Mouse (Mus musculus): ENCODE measurements at regions not wholly inside any gene's neighbourhood (a gene's known extent, or its start where the extent isn't known, plus 50 kb on each side); places are given as distances from the start of the nearest gene placed in this dataset.

DNA sequence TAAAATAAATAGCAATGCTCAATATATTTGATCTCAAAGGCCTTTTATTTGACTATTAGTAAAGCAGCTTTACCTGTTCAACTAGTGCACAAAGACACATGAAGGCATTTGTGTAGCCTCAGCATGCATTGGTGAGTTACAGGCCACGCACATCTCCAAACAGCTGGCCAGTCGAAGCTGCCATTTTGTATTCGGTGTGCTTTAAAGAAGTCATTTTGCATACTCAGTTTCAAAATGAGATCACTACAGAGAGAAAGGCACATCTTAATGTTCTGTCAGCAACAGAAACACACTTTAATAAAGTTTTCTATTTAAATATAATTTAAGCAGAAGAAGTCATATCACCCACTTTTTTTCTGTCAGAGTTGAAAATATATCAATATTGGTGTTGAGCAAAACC is 90.3 kb upstream of the Pter start:
- Histone ChIP-seq H3K4me2 (ENCODE audit: low read depth, low read length) (no peak overlapping the region), H3K36me3 (replicated peaks; ENCODE audit: control insufficient read depth, insufficient read depth, low read depth, low read length) (no peaks in the 10 kb centered on the region), H3K4me3 (ENCODE audit: low read depth, low read length) (no peak overlapping the region), H3K9me3 (replicated peaks; ENCODE audit: control insufficient read depth, low read length) (no peaks in the 10 kb centered on the region), H3K27ac (replicated peaks; ENCODE audit: low read depth, low read length) (no peak overlapping the region), H3K27me3 (ENCODE audit: control insufficient read depth, insufficient read depth, low read length) (no peaks in the 10 kb centered on the region), H3K9ac (replicated peaks; ENCODE audit: low read length) (no peak overlapping the region), H3K4me1 (ENCODE audit: control insufficient read depth, insufficient read depth, low read length) (no peaks in the 10 kb centered on the region)
- 84% methylated on average over 3 of the region's 3 CpGs for WGBS
- DNase-seq (ENCODE audit: low spot score) = no peak
- ATAC-seq (replicated peaks; ENCODE audit: insufficient number of reproducible peaks, low FRiP score, low TSS enrichment, low read depth) = no peak

DNA sequence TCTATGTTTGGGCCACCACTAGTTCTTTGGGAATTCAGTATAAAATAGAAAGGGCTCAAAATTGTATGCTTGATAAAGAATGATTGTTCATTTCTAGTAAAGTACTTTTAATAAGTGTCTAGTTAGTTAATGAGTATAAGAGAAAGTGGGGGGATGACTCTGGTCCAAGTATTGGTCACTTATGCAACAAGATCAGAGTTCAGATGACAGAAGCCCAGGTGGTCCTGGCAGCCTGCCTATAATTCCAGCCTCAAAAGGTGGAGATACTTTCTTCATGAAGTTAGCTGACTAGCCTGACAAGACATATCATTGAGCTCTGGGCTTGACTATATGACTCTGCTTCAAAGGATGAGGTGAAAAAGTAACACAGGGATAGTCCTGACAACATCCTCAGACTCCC is 57.3 kb upstream of the Pter start:
- H3K4me3 ChIP-seq (ENCODE audit: low read depth, low read length) = no peak overlapping the region
- no peaks in the 10 kb centered on the region for H3K4me1 ChIP-seq (ENCODE audit: control insufficient read depth, insufficient read depth, low read length)
- no peak overlapping the region for H3K9ac ChIP-seq (replicated peaks; ENCODE audit: low read length)
- H3K9me3 ChIP-seq (replicated peaks; ENCODE audit: control insufficient read depth, low read length) = no peaks in the 10 kb centered on the region
- H3K27me3 ChIP-seq (ENCODE audit: control insufficient read depth, insufficient read depth, low read length) = no peaks in the 10 kb centered on the region
- DNase-seq (ENCODE audit: low spot score) (no peak), ATAC-seq (replicated peaks; ENCODE audit: insufficient number of reproducible peaks, low FRiP score, low TSS enrichment, low read depth) (no peak)
- H3K36me3 ChIP-seq (replicated peaks; ENCODE audit: control insufficient read depth, insufficient read depth, low read depth, low read length) = no peaks in the 10 kb centered on the region
- H3K4me2 ChIP-seq (ENCODE audit: low read depth, low read length) = no peak overlapping the region
- H3K27ac ChIP-seq (replicated peaks; ENCODE audit: low read depth, low read length) = no peak overlapping the region

DNA sequence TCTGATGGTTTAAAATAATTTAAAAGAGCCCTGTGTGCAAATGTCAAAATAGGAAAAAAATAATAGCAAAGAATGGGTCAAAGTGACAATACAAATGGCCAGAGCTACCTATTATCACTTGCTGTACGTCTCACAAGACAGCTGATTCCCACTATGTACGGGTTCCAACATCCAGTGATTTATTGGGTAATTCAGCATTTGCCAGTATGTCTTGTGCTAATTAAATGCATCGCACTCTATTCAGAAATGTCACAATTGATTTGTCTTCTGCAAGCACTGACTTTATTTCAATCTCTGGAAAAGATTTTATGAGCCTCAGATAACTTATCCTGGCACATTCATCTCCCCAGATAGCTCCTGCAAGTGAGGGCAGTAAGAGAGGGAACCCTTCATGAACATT is 55.1 kb upstream of the Pter start:
- H3K4me2 ChIP-seq (ENCODE audit: low read depth, low read length) = no peak overlapping the region
- DNase-seq (ENCODE audit: low spot score) = no peak
- no peak for ATAC-seq (replicated peaks; ENCODE audit: insufficient number of reproducible peaks, low FRiP score, low TSS enrichment, low read depth)
- H3K9me3 ChIP-seq (replicated peaks; ENCODE audit: control insufficient read depth, low read length) = no peaks in the 10 kb centered on the region
- H3K4me1 ChIP-seq (ENCODE audit: control insufficient read depth, insufficient read depth, low read length) = no peaks in the 10 kb centered on the region
- no peak overlapping the region for H3K4me3 ChIP-seq (ENCODE audit: low read depth, low read length)
- H3K36me3 ChIP-seq (replicated peaks; ENCODE audit: control insufficient read depth, insufficient read depth, low read depth, low read length) = no peaks in the 10 kb centered on the region
- no peak overlapping the region for H3K27ac ChIP-seq (replicated peaks; ENCODE audit: low read depth, low read length)
- H3K9ac ChIP-seq (replicated peaks; ENCODE audit: low read length) = no peak overlapping the region
- H3K27me3 ChIP-seq (ENCODE audit: control insufficient read depth, insufficient read depth, low read length) = no peaks in the 10 kb centered on the region
- 70% methylated on average over 3 of the region's 3 CpGs for WGBS
